ENCODE assay signal across 20 mouse cellular contexts in genomic region chr4:57307747-57308146, GRCm38 (mm10). TPM values are rescaled to one million over a fixed set of nuclear protein-coding genes. Genes with fewer than 3 reads are reported as not detected.
DNase-seq lines count a peak whose midpoint lies in the region; ATAC-seq and TF ChIP-seq lines count a peak whose summit lies in the region.
"Had no signal": no experiment of that assay in that cellular context is flagged by ENCODE, and none has a peak within 500 bp of the region (broad histone marks: within the 10 kb centered on the region; RNA-seq: fewer than 3 reads in every experiment).

No protein-coding gene starts in this region.

- peak; percentile 27 for DNase-seq in lung, postnatal 0 days (ENCODE audit: low spot score)
- no peak for DNase-seq in lung, postnatal 10 days
- peak; percentile 36 for DNase-seq in 416B (ENCODE audit: low read depth)
- peak; percentile 80 for DNase-seq in adrenal gland, adult 2 months
- peak; percentile 18 for DNase-seq in adrenal gland, postnatal 25 days
- DNase-seq: B cell, adult 2 months; cerebellum, adult 11-12 months; cerebellum, adult 9-11 months; cerebellum, postnatal 36 days; forebrain, postnatal 0 days had no signal

- H3K36me3 ChIP-seq in lung, postnatal 0 days (ENCODE audit: insufficient read depth, low read length), result no peaks in the 10 kb centered on the region
- H3K36me3 ChIP-seq: embryonic facial prominence, embryonic 13.5 days; G1E; heart, embryonic 10.5 days; heart, embryonic 15.5 days; intestine, embryonic 15.5 days had no signal

- TF ChIP-seq EP300 in lung, postnatal 0 days (IDR thresholded peaks at IDR 0.05), result no peak

- no peaks in the 10 kb centered on the region for H3K27me3 ChIP-seq in lung, postnatal 0 days (replicated peaks; ENCODE audit: insufficient read depth, low read length)
- H3K27me3 ChIP-seq: forebrain, embryonic 13.5 days; intestine, embryonic 15.5 days had no signal

- no peak for TF ChIP-seq CTCF in lung, postnatal 0 days (IDR thresholded peaks at IDR 0.05)

- peaks cover 7% of the 10 kb centered on the region; the same call in 1 of the 2 replicates for H3K4me1 ChIP-seq in lung, postnatal 0 days (ENCODE audit: insufficient read depth, low read depth, low read length)
- H3K4me1 ChIP-seq: forebrain, embryonic 13.5 days had no signal

- WGBS in lung, postnatal 0 days, result 49% methylated on average over 4 of the region's 4 CpGs

- peak overlapping the region; percentile 27; the same call in 1 of the 2 replicates for H3K4me2 ChIP-seq in lung, postnatal 0 days (replicated peaks; ENCODE audit: low read depth, low read length)
- H3K4me2 ChIP-seq: forebrain, embryonic 13.5 days had no signal

- H3K9me3 ChIP-seq in lung, postnatal 0 days (ENCODE audit: low read length), result no peaks in the 10 kb centered on the region
- H3K9me3 ChIP-seq: embryonic facial prominence, embryonic 13.5 days; forebrain, embryonic 13.5 days; heart, embryonic 10.5 days; heart, embryonic 15.5 days; intestine, embryonic 15.5 days had no signal

- H3K9ac ChIP-seq in lung, postnatal 0 days (replicated peaks; ENCODE audit: low read depth), result no peak overlapping the region
- H3K9ac ChIP-seq: embryonic facial prominence, embryonic 13.5 days; forebrain, embryonic 13.5 days; forebrain, postnatal 0 days; heart, embryonic 15.5 days; hindbrain, embryonic 14.5 days; intestine, embryonic 15.5 days had no signal

- H3K27ac ChIP-seq in lung, postnatal 0 days (ENCODE audit: low read length), result peak overlapping the region; percentile 83
- H3K27ac ChIP-seq: embryonic facial prominence, embryonic 13.5 days; forebrain, embryonic 13.5 days; hindbrain, embryonic 14.5 days; intestine, embryonic 15.5 days had no signal

- ATAC-seq in lung, postnatal 0 days, result peak; percentile 37; the same call in 1 of the 2 replicates
- no peak for ATAC-seq in monocyte, adult 5-6 weeks (replicated peaks; ENCODE audit: insufficient number of reproducible peaks, low FRiP score, low TSS enrichment, poor library complexity, severe bottlenecking)
- no peak for ATAC-seq in erythroid progenitor cell, adult 5-6 weeks (replicated peaks; ENCODE audit: low FRiP score, poor library complexity, severe bottlenecking)
- ATAC-seq: CD4-positive, CD25-positive, alpha-beta regulatory T cell, adult 4 months; forebrain, embryonic 13.5 days; forebrain, postnatal 0 days; intestine, embryonic 15.5 days had no signal

- no peak overlapping the region for H3K4me3 ChIP-seq in lung, postnatal 0 days (ENCODE audit: low read depth, low read length)
- H3K4me3 ChIP-seq: embryonic facial prominence, embryonic 13.5 days; forebrain, embryonic 13.5 days; intestine, embryonic 15.5 days had no signal

RNA-seq across cellular contexts. Expression of gene Ptpn3, which starts 6.1 kb away (rescaled TPM):
- polyA plus RNA-seq in lung, postnatal 0 days (2015; fragmentation: Nextera tagmentation; extraction: Ambion mirVana), result 4.7 and 6.1 TPM in 2 replicates
- total RNA-seq in adrenal gland, adult 2 months (2021), result 10 to 100 TPM; 24.2 to 36.4 TPM
- polyA plus RNA-seq in adrenal gland, adult 2 months (2012; rRNA removed), result 5.3 and 9.0 TPM in 2 replicates
- total RNA-seq in adrenal gland, postnatal 25 days (2021), result 35.1 and 37.1 TPM in 2 replicates
- 0.19 to 11.0 TPM (median 2.2 TPM) in 3 replicates for total RNA-seq in monocyte, adult 5-6 weeks (2017)
- total RNA-seq in erythroid progenitor cell, adult 5-6 weeks (2015; ENCODE audit: low replicate concordance), result 4.7 TPM in 1 of 2 replicates, not detected in the other
- total RNA-seq in erythroid progenitor cell, adult 5-6 weeks (2017; ENCODE audit: low replicate concordance), result 0.26 and 1.4 TPM in 2 replicates
- polyA plus RNA-seq: G1E had no signal
